Mouse (Mus musculus) ES-E14 (cell line): Measurements from ENCODE around the gene Eif3l.

ENCODE experiments used
- HCFC1 ChIP-seq: IDR thresholded peaks from 2 replicates; pipeline ENCODE4 v1.6.1; 2012; ENCODE audit warnings: low read length, inconsistent platforms, borderline replicate concordance; ENCODE audit not compliant: insufficient read depth
- ZNF384 ChIP-seq: IDR thresholded peaks from 2 replicates; pipeline ENCODE4 v1.6.1; 2012; ENCODE audit warnings: low read depth, low read length, inconsistent platforms

DNA sequence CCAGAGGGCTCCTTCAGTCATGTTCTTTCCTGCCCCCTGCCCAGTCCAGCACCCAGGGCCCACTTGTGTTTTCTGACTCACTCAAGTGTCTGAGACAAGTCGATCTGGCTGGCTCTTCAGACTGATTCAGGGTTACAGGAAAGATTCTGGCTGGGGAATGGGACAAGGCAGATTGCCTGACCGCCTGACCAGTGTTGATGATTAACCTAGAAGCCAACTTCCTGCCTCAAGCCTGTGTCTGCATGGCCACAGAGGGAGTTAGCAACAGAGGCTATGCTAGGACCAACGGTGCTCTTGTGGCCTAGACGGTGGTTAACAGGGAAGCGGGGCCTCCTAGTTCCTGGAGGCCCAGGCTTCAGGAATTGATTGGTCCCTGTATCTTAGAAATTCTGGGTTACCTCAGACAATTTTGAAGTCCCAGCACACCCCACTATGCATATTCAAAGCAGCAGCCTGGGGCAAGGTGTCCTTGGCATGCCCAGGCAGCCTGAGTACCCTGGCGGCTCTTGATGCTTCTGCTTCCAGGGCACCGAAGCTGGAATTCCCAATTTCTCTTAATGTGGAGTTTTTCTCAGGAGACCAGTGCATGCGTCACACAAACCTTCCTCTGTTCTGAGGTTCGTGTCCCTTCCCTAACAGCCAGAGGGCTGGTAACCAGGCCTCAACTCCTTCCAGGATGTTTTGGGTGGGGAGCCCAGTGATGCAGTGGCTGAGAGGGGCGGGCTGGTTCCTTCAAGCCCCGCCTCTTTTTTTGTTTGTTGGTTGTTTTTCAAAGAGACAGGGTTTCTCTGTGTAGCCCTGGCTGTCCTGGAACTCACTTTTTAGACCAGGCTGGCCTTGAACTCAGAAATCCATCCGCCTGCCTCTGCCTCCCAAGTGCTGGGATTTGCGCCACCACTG lies 23.3 kb upstream of the Eif3l start:
- TF ChIP-seq ZNF384 (no peak), HCFC1 (no peak)
